Mouse (Mus musculus): ENCODE data around the gene Gm19684.
"Not testable (repeated sequence)": the region's sequence is repeated elsewhere in the genome, so short reads cannot be mapped to it uniquely, and the experiment has no call there.

The Gm19684 gene

DNA sequence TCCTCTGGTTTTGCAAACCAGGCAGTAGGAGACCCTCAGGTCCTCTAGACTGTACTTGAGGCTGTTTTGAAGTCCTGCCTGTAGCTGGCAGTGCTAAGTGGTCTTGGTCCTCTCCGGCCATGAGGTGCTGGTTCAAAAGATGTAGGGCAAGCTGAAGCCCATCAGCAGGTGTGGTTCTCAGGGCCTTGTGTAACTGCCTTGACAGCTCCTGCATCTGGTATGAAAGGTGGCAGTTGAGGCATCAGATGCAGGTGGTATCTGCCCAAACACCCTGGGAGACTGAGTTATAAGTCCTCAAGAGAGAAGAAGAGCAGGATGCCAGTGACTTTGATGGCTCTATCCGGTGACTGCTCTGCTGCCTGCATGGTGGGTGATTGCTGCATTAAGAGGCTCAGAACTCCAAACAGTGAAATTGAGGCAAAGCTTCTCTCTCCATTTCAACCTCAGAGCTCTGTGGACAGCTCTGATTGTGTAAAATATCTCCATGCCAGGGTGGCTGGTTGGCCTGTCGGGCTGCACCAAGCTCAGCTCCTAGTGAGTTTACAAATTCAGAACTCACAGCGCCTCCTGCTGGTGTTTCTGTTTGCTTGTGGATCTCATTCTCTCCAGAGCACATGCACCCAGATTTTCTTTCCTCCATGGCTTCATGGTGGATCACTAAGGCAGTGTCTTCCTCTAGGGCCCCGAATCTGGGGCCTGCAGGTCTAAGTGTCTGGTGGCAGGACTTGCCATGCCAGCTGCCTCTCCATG lies 10.2 kb downstream of the Gm19684 start:
- no peak for DNase-seq

DNA sequence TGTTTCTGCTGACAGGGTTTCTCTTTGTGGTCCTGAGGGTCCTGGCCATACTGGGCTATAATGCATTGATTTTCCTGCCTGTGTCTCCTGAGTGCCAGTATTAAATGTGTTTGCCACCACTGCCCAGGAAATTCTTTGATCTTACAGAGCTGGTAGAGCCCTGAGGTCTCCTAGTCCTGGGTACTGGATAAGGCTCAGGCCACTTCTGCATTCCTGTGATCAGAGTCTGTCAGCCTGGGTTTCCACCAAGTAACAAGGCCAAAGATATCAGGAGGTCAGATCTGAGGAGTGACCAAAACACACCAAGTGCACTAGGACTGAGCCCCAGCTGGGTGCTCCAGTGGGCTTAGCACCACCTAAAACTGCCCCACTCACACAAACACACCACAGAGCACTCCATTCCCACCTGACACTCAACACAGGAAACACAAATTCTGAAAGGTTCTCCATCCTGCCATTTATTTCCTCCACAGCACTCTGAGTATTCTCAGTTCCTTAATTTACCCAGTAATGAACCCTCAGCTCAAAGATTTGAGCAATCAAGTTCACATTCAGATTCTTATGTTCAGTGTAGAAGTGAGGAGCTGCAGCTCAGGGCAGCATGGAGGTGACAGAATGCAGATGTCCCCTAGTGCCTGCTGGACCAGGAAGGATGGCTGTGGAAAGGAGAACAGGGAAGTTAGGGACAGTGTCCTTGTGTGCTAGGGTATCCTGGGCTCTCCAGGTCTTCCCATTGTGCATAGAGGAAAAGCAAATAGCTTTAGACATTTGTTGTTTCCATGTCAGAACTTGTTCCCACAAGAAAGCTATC lies 14.1 kb downstream of the Gm19684 start:
- DNase-seq, result not testable (repeated sequence)

GRCm38 (mm10) chr17:36136299-36136848 lies 14.9 kb downstream of the Gm19684 start:
- not testable (repeated sequence) for DNase-seq

- no peak for DNase-seq
These were observed 23.8 kb downstream of the Gm19684 start for GRCm38 (mm10) chr17:36145111-36145860.

GRCm38 (mm10) chr17:36145861-36146156 lies 24.3 kb downstream of the Gm19684 start:
- not testable (repeated sequence) for DNase-seq

GRCm38 (mm10) chr17:36146937-36147336 lies 25.5 kb downstream of the Gm19684 start:
- not testable (repeated sequence) for DNase-seq

DNA sequence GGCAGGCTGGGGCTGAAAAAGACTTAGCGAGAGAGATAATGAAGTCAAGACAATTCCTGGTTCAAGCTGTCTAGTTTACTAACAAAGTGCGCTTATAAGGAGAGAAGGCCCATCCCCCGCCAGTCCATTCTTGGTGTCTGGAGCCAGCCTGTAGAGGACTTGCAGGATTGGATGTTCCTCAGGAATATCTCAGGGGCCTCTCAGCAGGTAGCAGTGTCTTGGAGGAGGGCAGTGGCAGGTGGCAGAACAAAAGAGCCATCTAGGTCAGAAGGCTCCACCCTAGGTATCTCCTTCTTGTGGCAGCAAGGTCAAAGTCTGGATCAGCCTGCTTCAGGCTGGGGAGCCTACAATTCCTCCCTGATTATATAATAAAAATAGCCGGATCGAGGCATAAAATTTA lies 27.0 kb downstream of the Gm19684 start:
- not testable (repeated sequence) for DNase-seq

GRCm38 (mm10) chr17:36151200-36151599 lies 29.7 kb downstream of the Gm19684 start:
- DNase-seq, result not testable (repeated sequence)

- DNase-seq, result no peak
These were observed 33.0 kb downstream of the Gm19684 start for GRCm38 (mm10) chr17:36154271-36155149.

- DNase-seq, result not testable (repeated sequence)
These were observed 36.3 kb downstream of the Gm19684 start for GRCm38 (mm10) chr17:36157782-36158181.

GRCm38 (mm10) chr17:36158264-36158663 lies 36.8 kb downstream of the Gm19684 start:
- not testable (repeated sequence) for DNase-seq

DNA sequence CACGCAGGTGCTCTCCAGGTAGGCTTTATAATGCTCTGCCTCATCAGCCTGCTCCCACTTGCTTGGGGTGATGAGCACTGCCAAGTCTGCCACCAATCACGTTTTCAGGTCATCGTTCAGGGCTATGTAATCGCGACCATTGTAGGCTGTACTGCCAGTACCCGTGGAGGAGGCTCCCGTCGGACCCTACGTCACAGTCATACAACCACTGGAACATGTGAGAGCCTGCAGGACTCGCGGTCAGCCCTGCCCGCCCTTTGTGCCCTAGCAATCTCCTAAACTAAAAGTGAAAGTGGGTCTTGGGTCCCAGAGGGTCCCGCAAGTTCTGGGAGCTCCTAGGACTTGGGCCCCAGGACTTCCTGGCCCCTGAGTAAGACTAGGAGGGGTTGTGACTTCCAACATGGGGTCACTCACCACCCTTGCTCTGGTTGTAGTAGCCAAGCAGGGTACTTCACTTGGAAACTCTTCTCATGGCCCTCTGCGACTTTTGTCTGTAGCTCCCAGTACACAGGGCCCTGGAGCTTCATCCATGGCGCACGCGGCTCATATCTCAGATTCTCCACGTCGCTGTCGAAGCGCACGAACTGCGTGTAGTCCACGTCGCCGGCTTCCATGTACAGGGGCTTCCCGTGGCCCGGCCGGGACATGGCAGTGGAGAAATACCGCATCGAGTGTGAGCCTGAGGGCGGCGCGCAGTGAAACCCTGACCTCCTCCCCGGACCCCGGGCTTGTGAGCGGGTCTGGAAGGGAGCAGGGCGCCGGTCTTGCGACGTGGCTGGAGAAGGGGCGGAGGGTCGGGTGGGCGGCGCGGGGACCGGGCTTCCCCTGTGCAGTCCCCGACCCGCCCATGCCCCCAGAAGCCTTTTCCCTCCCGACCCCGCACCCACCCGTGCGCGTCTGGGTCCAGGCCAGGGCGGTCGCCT lies 39.9 kb downstream of the Gm19684 start:
- no peak for DNase-seq

GRCm38 (mm10) chr17:36166901-36167300 lies 45.4 kb downstream of the Gm19684 start:
- not testable (repeated sequence) for DNase-seq

GRCm38 (mm10) chr17:36167306-36168038 lies 46.0 kb downstream of the Gm19684 start:
- DNase-seq, result no peak

GRCm38 (mm10) chr17:36168039-36168652 lies 46.7 kb downstream of the Gm19684 start, which contains the start of gene Gm8909:
Gm8909 (minus strand) TSS chr17:36168537.
- no peak for DNase-seq

GRCm38 (mm10) chr17:36169094-36169493 lies 47.6 kb downstream of the Gm19684 start:
- DNase-seq, result not testable (repeated sequence)

DNA sequence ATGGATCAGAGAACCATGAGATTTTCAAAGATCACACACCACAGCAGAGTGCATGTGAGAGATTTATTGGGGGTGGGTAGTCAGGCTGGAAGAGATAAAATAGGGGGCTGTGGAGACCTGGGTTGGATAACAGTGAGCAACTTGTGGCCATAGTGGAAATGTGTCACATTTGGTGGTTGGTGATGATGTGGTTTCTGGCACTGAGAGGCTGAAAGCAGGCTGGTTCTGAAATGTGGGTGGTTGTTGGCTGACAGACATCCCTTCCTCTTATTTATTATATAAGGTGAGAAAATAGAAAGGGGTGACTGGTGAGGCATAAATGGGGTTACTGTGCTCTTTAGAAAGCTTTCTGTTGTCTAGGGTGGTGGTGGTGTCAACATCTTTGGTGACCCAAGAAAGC lies 48.3 kb downstream of the Gm19684 start:
- no peak for DNase-seq

DNA sequence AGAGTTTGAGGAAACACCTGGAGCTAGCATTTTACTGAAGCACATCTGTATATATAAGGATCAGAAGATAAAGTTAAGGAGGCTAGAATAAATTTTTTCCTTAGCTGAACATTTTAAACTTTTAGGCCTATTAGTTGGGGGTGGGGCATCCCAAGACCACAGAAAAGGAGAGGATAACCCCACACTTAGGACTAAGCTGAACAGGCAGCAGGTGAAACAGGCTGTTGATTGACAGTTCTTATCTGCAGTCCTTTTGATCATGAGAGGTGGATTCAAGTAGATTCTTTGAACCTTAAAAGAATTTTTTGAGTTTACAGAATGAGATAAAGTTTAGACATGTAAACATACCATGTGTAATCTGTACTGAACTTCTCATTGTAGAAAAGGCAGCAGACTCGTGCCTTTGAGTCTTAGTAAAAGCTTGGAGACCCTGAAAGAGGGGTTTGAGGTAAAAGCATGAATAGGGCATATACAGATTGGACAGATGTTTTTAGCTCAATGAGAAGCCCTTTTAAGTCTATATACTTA lies 48.9 kb downstream of the Gm19684 start:
- DNase-seq, result no peak

DNA sequence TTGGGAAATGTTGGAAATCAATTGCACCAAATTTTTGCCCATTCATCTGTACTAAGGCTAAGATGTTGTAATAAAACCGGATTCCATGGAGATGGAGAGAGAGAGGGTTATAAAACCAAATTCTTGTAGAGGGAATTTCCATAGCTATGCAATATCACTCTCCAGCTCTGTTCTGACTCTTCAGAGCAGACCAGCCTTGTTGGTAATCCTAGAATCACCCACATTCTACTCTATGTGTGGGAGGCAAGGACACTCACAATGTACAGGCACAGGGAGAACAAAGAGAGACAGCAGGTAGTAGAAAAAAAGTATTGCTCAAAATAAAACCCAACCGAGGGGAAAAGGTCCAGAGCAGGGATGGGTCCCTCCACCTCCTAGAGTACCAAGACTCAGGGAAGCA lies 54.7 kb downstream of the Gm19684 start:
- not testable (repeated sequence) for DNase-seq
